Mouse (Mus musculus) gonadal fat pad, adult 2 months (tissue): Measurements from ENCODE around the gene Tcerg1l. TPM values are rescaled to one million over a fixed set of nuclear protein-coding genes. Genes with fewer than 3 reads are reported as not detected.

Experiments
- DNase-seq: peaks from one replicate; pipeline ENCODE4 v3.0.0-alpha.2; 2012; ENCODE audit warnings: low read depth
- polyA plus RNA-seq: library from polyadenylated mRNA; depleted of rRNA; stranded (reverse); fragments of >200 nt; gene quantifications from 2 replicates; pipeline ENCODE4 v1.2.3, GENCODE M21; 2012; rRNA removed

Tcerg1l gene
- 0.14 and 0.43 TPM in 2 replicates for polyA plus RNA-seq

DNA sequence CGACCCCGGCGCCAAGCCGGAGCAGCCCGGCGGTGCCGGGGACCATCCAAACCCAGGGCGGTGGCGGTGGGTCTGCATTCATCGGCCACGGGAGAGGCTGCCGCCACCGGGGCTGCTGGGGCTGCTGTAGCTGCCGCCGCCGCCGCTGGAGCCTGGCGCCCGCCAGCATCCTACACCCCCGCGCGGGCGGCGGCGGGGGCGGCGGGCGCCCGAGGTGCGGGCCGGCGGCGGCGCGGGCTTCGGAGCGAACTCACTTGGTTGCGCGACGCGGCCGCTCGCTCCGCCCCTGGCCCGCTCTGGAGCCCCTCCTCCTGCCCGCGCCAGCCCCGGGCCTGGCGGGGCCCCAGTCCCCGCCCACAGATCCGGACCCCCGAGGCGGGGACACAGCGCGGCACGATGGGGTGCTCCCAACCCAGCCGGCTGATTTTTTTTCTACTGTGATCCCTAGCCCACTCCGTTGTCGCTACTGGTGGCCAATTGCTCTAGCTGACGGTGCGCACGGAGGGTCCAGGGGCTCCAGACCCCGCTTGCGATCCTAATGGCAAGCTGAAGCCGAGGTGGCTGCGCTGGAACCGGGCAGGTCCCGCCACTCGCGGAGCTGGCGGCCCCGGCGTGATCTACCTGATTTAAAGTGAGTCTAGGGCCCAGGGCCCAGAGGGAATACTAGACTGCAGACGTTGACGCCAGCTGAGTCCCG, at the start of gene Tcerg1l:
TSS of gene Tcerg1l (minus strand) at position 246 of the 697 bp plus-strand sequence.
- no peak for DNase-seq

DNA sequence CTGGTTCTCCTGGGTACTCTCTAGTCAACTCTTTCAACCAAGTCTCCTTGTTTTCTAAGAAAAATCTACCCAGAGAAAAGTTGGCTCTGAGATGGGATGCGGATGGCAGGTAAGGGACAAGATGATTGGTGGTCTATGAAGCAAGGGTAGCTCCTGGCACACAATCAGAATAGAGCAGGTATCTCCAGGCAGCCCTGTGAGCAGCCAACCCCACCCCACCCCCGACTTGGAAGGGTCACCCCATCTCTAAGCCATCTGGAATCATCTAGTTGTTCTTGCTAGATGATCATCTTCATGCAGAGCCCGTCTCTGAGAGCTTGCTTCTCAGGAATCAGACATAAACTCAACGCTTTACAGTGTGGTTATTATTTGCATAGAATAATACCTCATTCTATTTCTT, 44.6 kb upstream of the Tcerg1l start:
- DNase-seq: no peak

DNA sequence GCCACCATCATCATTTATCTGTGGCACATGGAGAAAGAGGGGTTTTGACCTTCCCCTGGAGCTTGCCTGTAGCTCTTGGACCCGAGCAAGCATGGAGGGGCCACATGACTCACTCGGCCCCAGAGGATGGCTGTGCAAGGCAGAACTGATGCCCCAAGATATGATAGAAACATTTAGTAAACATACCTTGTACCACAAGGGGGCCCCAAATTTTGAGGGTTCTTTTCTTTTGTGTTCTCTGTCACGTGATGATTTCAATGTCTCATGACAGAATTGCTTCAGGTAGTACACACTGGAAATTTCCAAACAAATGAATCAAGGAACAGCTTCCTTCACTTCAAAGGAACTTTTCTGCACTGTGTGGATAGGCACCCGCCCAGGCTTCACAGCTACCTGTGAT, 35.0 kb upstream of the Tcerg1l start:
- no peak for DNase-seq

DNA sequence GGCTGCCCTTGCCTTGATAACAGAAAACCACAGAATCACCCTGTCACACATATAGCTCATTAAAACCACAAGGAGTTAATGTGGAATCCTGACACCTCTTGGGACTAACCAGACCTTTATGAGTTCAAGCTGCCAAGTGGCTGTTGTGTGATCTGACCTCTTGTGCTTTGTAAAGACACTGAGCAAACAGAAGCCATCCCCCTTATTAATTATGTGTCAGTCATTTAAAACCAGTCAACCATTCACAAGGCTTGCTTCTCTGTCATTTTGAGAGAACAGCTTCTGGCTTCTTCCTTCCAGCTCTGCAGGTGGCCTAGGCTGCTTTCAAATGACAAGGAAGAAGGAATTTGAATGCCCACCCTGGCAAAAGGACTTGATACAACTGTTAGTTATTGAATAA, 33.9 kb upstream of the Tcerg1l start:
- no peak for DNase-seq

DNA sequence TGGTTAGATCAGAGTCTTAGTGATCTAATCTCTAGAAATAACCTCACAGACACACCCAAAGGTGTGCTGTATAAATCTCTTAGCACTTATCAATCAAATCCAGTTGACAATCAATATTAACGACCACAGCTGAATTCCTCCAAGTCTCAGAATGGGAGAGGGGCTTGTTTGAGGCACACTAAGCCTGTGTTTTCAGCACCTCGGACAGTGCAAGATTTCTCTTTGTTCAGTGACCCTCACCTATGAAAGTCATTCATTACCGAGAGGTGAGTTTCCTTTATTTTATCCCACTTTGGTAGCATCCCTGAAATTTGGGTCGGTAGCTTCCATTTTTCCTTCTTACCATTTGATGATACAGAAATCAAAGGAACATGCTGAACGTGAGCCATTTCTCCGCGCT, 32.4 kb upstream of the Tcerg1l start:
- DNase-seq: no peak

DNA sequence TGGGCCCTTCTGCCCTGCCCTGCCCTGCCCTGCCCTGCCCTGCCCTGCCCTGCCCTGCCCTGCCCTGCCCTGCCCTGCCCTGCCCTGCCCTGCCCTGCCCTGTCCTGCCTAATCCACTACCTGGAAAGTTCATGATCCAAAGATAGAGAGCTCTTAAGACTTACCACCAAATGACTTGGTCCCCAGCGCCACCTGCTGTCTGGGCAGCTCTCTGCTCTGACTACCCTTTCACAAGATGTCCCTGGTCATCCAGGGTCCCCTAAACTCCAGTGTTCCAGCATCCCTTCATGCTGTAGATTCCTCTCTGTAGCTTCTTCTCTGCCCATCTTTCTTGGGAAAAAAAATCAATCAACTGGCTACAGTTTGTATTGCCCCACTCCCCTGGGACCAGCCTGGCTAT, 31.3 kb upstream of the Tcerg1l start:
- DNase-seq: no peak

DNA sequence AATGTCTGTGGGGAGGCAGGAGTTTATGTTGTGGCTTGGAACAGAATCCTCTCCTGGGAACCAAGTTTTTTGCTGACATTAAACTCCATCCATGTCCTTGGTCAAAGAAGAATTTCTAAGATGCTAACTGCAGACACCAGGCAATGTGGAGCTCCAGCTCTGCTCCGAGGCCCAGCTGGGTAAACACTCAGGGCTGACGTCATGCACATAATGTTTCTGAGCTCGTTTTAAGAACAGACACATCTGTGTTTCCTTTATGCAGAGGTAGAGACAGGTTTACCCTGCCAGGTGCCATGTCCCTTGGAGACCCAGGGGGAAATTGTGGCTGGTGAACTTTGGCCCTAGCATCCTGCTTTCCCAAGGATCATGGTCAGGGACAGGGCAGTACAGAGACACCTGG, 29.9 kb upstream of the Tcerg1l start:
- no peak for DNase-seq

DNA sequence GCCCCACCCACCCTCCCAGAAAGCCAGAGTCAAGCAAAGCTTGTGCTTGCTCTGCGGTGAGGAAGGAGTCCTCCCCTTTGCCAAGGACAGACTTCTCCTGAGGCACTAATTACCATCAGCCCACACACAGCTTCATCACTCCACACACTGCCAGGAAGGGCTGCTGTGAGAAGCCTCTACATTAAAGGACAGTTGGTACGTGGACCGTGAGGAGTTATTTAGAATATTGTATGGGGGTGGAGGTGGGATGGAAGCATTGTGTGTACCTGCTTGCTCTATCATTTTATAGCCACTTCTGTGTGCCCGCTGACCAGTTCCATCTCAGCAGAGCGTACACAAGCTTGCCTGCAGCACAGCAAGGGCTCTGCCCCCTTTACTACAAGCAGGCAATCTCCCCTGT, 16.0 kb upstream of the Tcerg1l start:
- no peak for DNase-seq

DNA sequence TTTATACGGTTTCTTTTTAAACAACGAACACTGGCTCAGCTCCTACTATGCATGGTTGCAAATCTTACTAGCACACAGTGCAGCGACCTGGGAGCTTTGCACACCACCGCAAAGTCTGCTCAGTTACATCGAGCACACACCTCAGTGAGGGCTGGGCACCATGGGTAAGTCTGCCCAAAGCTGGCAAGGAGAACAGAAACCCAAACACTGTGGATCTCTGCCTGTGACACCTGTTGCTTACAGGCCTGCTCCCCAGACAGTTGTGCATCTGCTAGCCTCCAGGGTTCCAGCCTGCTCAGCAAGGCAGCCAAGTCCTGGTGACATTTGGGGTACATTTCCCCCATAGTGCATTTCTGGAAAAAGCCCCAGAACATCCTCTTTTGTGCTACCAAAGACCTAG, 4.1 kb upstream of the Tcerg1l start:
- no peak for DNase-seq

DNA sequence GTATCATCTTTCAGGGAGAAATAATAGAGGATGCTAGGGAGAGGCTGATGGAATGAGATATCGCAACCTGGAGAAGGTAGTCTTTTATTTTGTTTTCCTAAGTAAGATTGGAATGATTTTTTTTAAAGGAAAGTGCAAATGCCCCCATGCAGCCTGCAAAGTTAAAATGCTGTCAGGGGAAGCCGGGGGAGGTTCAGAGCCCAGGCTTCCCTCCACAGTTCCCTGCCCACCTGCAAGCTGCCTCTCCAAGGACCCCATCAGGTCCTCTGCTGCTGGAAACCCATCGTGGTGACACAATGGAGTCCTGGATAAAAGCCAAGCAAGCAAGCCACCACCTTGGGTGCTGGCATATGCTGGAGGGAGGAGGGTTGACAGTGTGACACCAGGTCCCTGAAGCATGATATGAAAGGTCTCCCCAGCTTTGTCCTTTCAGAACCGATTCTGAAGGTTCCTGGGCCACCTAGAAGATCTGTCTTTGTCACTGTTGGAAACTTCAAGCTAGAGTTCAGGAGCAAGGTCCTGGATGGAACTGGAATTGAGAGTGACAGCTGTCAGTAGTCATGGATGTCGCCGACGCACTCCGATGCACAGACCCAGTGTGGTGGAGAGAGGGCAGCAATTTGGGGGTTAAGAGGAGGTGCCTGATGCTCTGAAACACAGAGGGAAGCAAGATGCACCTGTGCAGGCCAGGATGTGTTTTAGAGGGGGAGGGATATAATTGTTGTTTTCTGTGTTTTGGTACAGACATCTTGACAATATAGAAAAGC, 3.2 kb upstream of the Tcerg1l start:
- DNase-seq: no peak

DNA sequence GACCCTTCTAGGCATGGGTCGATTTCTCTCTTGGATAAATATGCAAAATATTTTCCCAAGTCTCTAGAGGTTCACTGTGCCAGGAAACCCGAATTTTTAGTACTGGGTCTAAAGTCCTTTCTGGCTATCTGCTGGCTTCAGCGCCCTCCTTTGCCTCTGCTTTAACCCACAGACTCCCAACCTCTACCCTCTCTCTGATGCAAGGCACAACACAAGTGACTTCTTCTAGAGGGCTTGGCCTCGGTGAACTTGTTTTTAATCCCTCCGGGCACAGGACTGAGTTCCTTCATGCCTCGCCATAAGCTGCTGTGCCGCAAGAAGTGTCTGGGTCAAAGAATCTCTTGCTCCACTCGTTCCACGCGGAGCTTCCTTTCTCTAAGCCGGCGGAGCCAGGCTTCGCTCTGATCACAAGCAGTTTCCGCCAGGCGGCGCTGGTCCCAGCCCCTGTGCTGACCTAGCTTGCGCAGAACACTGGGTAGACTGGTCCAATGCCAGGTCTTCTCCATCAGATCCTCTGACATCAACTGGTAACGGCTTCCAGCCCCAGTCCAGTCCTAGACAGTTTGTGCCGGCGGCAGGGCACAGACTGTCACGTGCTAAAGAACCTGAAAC, 758 bp upstream of the Tcerg1l start:
- no peak for DNase-seq

DNA sequence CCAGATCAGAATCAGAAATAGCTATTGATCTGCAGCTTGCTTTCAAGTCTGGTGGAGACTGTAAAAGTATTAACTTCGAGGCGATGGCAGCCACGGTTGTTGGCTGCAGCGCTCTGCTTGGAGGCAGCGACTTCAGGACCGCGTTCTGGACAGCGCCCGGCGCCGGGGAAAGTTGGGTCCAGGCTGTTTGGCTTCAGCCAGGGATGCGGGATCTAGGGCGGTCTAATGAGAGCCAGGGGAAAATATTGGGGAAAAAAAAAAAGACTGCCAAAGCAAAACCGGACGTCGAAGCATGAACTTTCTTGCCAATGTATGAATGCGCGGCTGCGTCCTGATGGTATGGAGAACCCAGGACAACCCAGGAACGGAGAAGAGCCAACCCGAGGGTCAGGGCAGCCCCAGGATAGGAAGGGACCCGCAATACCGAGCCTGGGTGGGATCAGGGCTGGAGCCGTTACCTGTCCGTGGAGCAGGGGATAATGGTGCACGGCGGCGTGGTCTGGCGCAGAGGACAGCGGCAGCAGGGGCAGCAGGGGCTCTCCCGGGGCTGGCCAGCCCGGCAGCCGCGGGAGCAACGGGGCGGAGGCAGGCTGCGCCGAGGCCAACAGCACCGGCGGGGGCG, 556 bp downstream of the Tcerg1l start:
- no peak for DNase-seq

DNA sequence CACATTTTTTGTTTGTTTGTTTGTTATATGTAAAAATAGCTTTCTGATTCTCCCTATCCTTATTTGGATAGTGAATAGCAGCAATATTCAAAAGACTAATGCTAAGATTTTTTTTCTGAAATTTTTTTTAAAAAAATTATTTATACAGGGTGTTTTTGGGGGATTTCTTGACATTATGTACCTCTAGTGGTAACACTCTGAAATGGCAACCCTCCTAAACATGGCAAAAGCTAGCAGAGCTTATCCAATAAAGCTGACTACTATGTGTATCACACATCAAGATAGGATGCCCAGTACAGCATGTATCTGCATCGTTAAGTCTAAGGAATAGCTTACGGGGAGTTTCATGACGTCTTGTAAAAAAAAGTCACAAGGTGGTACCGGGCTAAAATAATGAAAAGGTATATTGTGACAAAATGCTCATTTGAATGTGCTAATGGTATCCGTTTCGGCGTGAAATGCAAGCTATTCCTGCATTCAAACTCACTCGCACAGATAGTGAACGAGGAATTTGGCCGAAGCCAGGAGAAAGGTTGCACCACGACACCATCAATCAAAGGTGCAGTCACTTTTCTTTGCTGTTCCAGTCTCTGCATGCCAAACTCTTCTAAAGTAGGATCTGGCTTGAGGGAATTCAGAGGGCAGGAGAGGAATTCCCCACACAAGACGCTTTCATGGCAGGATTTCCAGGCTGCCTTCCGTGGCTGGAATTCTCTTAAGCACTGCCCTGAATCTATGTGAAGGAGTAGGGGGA, 1.2 kb downstream of the Tcerg1l start:
- DNase-seq: no peak

DNA sequence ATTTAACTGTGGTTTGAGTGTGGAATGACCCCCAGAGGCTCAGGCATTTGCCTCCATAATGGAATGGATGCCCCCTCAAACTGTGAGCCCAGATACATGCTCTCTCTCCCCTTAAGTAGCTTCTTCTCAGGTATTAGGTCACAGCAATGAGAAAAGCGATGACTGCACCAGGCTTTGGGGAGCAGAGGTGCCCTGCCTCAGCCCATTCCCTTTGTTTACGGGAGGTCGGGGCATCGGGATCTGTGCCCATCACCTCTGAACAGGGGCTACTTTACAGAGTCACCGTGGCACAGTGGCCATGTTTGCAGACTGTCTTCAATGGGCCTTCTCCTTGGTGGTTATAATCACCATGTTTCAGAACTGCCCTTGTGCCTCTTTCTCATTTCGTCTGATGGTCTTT, 7.6 kb downstream of the Tcerg1l start:
- DNase-seq: no peak

DNA sequence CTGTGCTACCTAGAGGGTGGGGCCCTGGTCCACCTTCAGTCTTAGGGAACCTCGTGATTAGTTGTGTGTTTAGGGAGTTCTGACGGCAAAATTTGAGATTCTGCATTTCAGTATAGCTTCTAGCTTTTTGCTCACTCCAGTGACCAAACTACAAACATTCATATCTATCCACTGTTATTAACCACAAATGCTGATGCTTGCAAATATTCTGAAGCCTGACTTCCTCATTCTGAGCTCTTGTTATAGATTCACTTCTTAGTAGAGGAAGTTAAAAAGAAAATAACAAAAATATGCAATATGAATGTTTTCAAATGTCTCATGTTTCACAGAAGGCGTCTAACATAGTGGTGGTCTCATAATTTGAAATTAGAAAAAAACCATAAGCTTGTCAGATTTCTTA, 8.5 kb downstream of the Tcerg1l start:
- no peak for DNase-seq

DNA sequence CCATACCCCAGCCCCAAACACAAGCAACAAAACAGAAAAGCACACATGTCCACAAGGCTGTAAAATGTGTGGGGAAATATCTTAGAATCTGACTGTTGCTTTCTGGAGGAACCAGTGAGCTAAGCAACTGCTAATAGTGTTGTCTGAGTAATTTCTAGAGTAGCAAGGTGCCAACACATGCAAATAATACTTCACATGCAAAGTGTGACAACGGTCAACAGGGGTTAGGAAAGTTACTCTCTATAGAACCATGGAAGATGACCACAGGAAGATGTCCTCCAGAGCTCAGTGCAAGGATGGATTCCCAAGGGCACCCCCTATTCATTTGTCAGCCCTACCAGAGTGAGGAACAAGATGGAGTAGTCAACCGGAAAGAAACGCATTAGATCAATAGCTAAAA, 18.3 kb downstream of the Tcerg1l start:
- DNase-seq: no peak

DNA sequence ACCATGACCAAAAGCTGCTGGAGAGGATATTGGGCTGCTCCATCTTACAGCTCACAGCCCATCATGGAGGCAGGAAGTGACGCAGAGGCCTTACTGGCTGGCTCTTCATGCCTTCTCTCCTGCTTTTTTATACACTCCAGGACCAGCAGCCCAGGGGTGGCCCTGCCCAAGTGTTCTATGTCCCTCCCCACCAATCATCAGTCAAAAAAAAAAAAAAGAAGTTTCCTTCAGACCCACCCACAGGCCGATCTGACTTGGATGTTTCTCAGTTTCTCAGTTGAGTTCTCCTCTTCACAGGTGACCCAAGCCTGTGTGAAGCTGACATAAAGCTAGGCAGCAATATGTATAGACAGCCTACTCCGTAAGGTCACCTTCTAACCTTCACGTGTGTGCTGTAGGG, 19.0 kb downstream of the Tcerg1l start:
- DNase-seq: no peak

DNA sequence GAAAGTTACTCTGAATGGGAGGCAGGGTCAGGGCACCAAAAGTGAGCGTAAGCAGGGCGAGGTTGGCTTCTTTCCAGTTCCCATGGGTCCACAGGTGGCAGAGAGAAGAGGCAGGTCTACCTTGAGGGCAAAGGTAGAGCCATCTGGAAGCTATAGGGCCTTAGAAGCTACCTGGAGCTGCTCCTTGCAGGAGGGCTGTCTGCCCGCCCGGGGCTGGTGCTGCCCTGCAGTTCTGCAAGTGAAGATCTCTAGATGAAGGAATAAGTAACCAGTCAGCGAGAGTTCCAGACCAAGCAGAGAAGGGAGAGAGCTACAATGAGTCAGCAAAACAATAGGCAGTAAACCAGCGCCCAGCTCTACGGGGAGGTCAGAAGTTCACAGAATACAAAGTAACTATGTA, 22.0 kb downstream of the Tcerg1l start:
- no peak for DNase-seq

DNA sequence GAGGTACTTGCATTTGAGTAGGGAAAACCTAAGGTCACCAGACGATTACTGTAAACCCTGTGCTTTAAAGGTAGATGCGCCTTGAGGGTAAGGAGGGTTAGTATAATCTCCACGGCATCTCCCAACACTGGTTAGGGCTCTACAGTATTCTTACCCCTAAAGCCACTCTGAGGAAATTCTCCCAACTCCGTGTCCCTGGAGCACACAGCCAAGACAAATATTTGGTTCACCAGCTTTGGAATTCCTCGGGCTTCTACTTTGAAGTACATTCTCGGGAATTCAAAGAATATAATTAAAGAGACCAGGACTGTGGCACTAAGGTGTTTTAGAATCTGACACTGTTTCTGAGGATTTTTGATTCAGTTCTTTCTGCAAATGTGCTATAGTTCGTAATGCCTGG, 23.2 kb downstream of the Tcerg1l start:
- DNase-seq: no peak

DNA sequence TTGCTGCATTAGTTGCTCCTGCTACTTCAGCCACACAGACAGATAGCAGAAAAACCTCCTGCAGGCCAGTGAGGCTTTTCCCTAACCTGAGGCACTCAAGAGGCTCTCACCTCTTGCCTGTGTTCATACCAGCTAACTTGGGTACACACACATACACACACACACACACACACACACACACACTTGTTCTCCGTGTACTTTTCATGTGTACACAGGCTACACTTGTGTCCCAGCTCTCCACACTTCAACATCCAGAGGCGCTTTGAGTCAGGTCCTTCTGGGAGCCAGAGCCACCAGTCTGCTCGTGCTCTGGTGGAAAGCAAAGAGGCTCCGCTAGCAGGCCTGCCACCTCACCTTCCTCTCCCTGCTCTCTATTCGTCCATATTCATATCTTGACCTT, 24.0 kb downstream of the Tcerg1l start:
- DNase-seq: no peak

DNA sequence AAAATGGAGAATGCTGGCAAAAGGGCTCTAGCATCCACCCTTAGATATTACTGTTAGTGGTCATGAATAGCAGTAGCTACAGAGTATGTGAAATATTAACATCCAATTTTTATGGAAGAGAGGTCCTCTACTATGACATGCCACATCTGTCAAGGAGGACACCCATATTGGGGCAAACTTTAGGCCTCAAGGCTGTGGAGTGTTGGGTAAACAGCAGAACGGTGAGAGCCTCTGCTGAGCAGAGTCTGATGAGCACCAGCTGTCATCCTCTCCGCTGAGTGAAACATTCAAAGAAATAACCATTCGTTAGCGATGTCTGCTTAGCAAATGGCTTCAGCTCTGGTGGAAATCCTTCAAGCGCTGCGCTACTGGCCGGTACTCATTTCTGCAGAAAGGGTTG, 30.0 kb downstream of the Tcerg1l start:
- no peak for DNase-seq

DNA sequence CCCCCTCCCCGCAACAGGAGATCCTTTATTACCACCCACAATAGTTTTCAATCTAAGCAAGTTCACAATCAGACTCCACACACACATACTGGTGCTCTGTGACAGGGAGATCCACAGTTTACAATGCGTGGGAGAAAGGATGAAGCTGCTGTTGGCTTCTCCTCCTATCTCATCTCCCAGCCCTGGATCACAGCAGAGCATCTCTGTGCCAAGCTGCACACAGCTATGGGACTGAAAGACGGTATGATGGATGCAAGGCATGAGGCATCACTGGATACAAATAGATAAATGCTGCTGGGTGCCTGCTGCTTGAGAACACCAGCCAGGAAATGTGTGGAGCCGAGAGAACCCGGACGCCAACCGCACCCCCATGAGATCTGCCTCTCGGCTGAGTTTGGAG, 32.0 kb downstream of the Tcerg1l start:
- no peak for DNase-seq
